Mouse (Mus musculus) olfactory bulb, adult 2 months (tissue): ENCODE measurements around the gene Cst11. TPM values are rescaled to one million over a fixed set of nuclear protein-coding genes. Genes with fewer than 3 reads are reported as not detected.
A peak's percentile ranks its signal among the peaks of the same experiment; 100 is the strongest.

ENCODE experiments used
- H3K27ac ChIP-seq: fragments of 200-500 bp; 2 replicates; pipeline ENCODE4 v1.5.1; 2012; ENCODE audit warnings: low read depth, low read length; ENCODE audit not compliant: insufficient read depth
- H3K4me1 ChIP-seq: fragments of 200-500 bp; 2 replicates; pipeline ENCODE4 v1.6.1; 2012; ENCODE audit warnings: low read length; ENCODE audit not compliant: control insufficient read depth, insufficient read depth
- H3K4me3 ChIP-seq: fragments of 200-500 bp; 2 replicates; pipeline ENCODE4 v1.5.1; 2012; ENCODE audit warnings: mild to moderate bottlenecking, low read depth, low read length, moderate library complexity; ENCODE audit not compliant: insufficient read depth
- CTCF ChIP-seq: fragments of 200-500 bp; IDR thresholded peaks from 2 replicates; pipeline ENCODE4 v1.5.1; 2012; ENCODE audit warnings: low read depth, mild to moderate bottlenecking, low read length, moderate library complexity; ENCODE audit not compliant: insufficient read depth
- POLR2A ChIP-seq: fragments of 200-500 bp; IDR thresholded peaks from 2 replicates; pipeline ENCODE4 v1.6.1; 2012; ENCODE audit warnings: mild to moderate bottlenecking, low read depth, low read length, moderate library complexity; ENCODE audit not compliant: insufficient read depth
- WGBS: fragments of 180-500 bp; shearing (Covaris S2); methylation state at CpG from one replicate; pipeline ENCODE4 v1.1.7; 2018; 5-methylcytosine and 5-hydroxymethylcytosine counted together
- polyA plus RNA-seq: library from polyadenylated mRNA; stranded (reverse); fragments of >200 nt; gene quantifications from 2 replicates; pipeline ENCODE4 v1.2.4, GENCODE M21; 2012; ENCODE audit warnings: low replicate concordance; ENCODE audit not compliant: missing spikeins, insufficient read depth, insufficient read length

Cst11 gene
- polyA plus RNA-seq, 1 experiment: not detected

GRCm38 (mm10) chr2:148751893-148752813 lies 19.1 kb downstream of the Cst11 start:
- Histone ChIP-seq H3K4me1 (no peaks in the 10 kb centered on the region), H3K27ac (peak overlapping the region; percentile 59), H3K4me3 (peak overlapping the region; percentile 21)
- TF ChIP-seq CTCF (no peak), POLR2A (no peak)
- WGBS: 15% methylated on average over 15 of the region's 15 CpGs

DNA sequence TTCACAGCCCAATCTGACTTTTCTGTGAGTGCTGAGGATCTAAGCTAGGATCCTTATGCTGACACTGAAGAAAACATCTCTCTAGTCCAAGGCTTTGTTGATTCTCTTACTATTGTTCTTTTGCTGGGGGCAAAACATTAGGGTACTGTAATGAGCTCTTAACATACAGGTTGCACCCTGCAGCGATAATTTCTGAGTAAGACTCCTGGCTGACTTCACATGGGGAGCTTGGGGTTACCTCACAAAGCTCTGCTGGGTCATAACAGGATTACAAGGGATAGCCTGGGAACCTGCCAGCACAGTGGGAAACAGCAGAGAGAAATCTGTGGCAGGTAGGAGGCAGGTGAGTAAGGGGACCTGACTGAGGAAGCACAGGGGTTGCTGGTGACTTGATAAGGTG lies 21.2 kb downstream of the Cst11 start, which contains the start of gene Cstl1:
Gene Cstl1, plus strand, starts transcription at position 301 of the 400 bp plus-strand sequence.
- Histone ChIP-seq H3K27ac (no peak within 1 kb of the TSS), H3K4me1 (no peaks in the 10 kb centered on the region), H3K4me3 (no peak within 1 kb of the TSS)
- WGBS: 87% methylated on average over 1 of the region's 1 CpGs
- TF ChIP-seq CTCF (no peak), POLR2A (no peak)

DNA sequence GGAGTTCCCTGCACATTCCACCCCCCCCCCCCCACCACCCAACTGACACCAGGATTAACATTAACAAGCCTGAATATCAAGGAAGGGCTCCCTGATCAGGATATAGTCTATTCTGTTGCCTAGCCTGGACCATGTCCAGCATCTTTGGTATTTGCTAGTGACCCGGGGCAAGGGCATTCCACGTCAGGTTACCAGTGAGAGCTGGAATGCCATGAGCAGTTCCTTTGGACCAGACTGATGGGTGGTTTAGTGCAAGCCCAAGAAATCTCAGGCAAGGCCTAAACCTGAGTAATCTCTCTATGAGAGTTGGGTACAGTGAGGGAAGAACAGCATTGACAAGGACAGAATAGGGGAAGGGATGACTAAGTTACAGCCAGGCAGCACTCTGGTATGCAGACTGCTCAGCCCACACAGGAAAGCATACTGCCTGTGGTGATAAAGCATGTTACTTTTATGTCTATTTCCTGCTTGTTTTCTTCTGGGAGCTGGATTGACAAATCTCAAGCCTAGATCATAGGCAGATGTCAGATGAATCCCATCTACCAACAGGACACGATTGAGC lies 27.4 kb downstream of the Cst11 start:
- Histone ChIP-seq H3K27ac (no peak overlapping the region), H3K4me1 (no peaks in the 10 kb centered on the region), H3K4me3 (no peak overlapping the region)
- TF ChIP-seq CTCF (no peak), POLR2A (no peak)
- WGBS: 77% methylated on average over 3 of the region's 3 CpGs

DNA sequence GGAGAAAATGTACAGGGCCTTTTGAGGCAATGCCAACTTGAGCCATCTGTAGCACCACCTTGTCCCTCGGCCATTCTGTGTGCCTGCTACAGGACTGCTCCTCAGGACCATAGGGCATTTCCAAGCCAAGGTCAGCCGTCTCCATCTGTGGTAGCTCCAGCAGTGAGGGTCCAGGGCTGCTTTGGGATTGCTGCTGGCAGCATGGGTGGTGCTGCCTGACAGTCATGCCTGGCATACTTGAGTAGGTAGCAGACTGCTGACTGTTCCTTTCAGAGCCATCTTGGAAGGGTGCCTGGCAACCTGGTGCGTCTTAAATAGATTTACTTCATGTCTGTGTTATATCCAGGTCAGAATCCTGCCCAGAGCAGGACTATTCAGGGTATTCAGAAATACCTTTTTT lies 28.3 kb downstream of the Cst11 start:
- TF ChIP-seq CTCF: no peak
- TF ChIP-seq POLR2A: no peak
- H3K4me1 ChIP-seq: no peaks in the 10 kb centered on the region
- no peak overlapping the region for H3K27ac ChIP-seq

GRCm38 (mm10) chr2:148732327-148733000 lies 38.8 kb downstream of the Cst11 start, which contains the start of gene Napb:
Napb (minus strand) TSS chr2:148732467.
- Histone ChIP-seq H3K27ac (peak within 1 kb of the TSS; percentile 76), H3K4me1 (no peaks in the 10 kb centered on the region), H3K4me3 (peak within 1 kb of the TSS; percentile 75)
- peak; percentile 93 for TF ChIP-seq POLR2A
- no peak for TF ChIP-seq CTCF
- 3% methylated on average over 18 of the region's 18 CpGs for WGBS

More for the DNA sequence above, 28.3 kb downstream of the Cst11 start:
- H3K4me3 ChIP-seq: no peak overlapping the region
- WGBS: 67% methylated on average over 3 of the region's 3 CpGs

GRCm38 (mm10) chr2:148731614-148732326 lies 39.5 kb downstream of the Cst11 start:
- Histone ChIP-seq H3K27ac (peak overlapping the region; percentile 76), H3K4me1 (no peaks in the 10 kb centered on the region), H3K4me3 (peak overlapping the region; percentile 75)
- TF ChIP-seq POLR2A (no peak), CTCF (no peak)
- WGBS: under 1% methylated on average over 35 of the region's 35 CpGs

DNA sequence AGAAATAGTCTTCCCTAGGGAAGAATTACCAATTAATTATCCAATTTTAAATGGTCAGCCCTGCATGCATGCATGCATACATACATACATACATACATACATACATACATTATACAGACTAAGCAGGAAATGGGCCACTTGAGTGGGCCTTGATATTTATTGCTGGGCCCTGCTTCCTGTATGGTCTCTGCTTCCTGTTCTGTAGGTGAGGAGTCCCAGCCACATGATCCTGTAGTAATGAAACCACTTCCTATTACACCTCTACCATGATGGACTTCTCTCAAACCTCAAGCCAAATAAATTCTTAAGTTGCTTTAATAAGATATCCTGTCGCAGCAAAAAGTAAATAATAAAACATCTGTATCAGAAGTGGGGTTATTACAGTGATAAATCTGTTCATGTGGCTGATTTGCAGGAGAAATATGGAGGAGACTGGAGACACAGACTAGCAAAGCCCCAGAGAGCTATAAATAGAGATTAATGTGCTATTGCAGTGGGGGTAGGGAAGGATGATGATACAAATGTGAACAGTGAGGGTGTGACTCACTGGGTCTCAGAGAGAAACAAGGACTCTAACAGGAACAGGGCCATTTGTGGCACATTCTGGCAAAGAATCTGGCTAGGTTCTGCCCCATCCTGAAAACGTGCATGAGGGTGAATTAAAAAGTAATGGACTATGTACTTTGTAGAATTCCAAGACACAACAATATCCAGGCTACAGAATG lies 51.9 kb downstream of the Cst11 start:
- WGBS: 60% methylated on average over 2 of the region's 2 CpGs
- peak overlapping the region; percentile 89 for H3K27ac ChIP-seq
- peaks cover 18% of the 10 kb centered on the region for H3K4me1 ChIP-seq
- TF ChIP-seq POLR2A (no peak), CTCF (no peak)
- H3K4me3 ChIP-seq: no peak overlapping the region

Other genes with a start within 250 kb of the Cst11 start
- gene Nxt1, start 98.9 kb downstream of the Cst11 start, polyA plus RNA-seq: not detected in 2 replicates
- not detected in 2 replicates for gene Gzf1, start 90.5 kb downstream of the Cst11 start, polyA plus RNA-seq
- gene Napb, start 39.0 kb downstream of the Cst11 start, polyA plus RNA-seq: 141 and 208 TPM in 2 replicates
- not detected in 2 replicates for gene Cstl1, start 21.1 kb downstream of the Cst11 start, polyA plus RNA-seq
- not detected in 2 replicates for gene 8030411F24Rik, start 10.5 kb upstream of the Cst11 start, polyA plus RNA-seq
- not detected in 2 replicates for gene Cst12, start 17.9 kb upstream of the Cst11 start, polyA plus RNA-seq
- gene Cst8, start 27.3 kb upstream of the Cst11 start, polyA plus RNA-seq: not detected in 2 replicates
- gene Cst13, start 48.6 kb upstream of the Cst11 start, polyA plus RNA-seq: not detected in 2 replicates
- not detected in 2 replicates for gene Cst9, start 63.6 kb upstream of the Cst11 start, polyA plus RNA-seq
- not detected in 2 replicates for gene 9230104L09Rik, start 93.5 kb upstream of the Cst11 start, polyA plus RNA-seq
- 616 and 1,102 TPM in 2 replicates for gene Cst3, start 104.2 kb upstream of the Cst11 start, polyA plus RNA-seq
- not detected in 2 replicates for gene Gm1330, start 231.8 kb upstream of the Cst11 start, polyA plus RNA-seq
- not detected in 2 replicates for gene Gm10750, start 245.7 kb upstream of the Cst11 start, polyA plus RNA-seq